Mouse (Mus musculus): ENCODE data around the gene Tnrc18.

The Tnrc18 gene

DNA sequence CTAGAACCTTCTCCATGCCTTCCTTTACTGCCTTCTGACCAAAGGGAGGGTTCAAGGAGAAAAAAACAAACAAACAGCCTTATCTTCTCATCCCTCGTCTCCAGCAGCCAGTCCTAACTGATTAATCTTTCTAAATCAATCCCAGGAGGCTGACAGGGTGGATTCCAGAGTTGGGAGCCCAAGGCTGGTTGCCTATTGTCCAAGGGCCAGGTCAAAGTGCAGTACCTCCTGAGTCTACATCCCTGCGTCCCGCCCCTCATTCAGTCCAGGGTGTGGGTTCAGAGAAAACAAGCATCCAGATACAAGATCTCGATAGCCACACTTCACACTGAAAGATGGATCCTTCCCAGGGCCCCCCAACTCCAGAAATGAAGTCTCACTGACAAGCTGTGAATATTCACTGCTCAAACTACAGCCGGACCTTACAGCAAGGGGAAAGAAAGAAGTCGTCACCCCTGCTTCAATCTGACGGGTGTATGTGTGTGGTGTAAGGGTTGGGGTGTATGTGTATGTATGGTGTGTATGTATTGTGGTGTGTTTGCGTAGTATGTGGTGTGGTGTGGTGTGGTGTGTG lies 5.5 kb downstream of the Tnrc18 start:
- DNase-seq (ENCODE audit: low read depth in 1 of 2, low spot score in 2 of 2), result no peak

DNA sequence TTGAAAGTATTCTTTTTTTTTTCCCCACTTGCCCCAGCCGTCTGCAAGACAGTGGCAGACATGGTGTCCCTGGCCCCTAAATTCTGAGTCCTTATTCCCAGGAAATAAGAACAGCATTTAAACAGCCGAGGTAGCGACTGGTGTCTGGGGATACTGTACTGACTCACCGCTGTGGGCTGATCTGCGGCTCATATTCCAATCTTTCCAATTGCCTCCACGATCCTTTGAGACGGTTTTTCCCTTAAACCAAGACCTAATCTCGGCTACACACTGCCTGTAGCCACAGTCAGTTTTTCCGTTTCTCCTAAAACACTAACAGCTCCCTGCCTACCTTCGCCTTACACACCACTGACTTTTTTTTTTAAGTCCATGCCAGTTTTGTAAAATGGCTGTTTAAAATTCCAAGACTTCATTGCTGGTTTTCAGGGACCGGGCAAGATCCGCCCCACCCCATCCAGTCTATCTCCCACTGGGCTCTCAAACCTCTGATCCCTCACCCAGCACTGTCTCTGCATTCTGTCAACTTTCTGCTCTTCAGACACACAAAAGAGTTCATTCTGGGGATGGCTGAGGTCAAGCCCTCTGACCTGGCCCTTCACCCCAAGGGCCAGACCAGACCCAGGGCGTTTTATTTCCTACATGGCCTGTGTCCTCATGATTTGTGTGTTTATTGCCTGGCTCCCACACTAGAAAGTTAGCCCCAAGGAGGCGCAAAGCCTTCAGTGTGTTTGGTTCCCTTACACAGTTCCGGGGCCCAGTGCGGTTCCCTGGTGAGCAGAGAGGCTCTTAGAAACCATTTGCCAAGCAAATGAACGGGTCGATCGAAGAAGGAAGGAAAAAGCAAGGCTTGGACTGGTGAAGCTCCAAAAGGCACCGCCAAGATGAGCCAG lies 6.5 kb downstream of the Tnrc18 start:
- no peak for DNase-seq (ENCODE audit: low read depth in 1 of 2, low spot score in 2 of 2)

DNA sequence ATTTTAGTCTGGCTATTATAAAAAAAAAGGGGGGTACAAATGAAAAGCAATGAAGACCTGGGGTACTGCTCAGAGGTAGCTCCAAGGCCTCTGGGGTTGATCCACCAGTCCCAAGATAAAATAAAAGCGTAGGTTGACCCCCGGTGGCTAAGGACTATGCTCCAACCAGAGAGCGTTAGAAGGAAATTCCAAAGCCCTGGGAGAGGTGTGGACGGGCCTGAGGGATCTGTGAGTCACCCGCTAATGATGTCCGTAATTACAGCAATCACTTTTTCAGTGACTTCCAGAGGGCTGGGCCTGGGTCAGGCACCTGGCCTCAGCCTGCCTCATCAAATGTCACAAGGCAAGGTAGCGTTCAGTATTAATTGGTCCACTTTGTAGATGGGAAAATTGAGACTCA lies 9.8 kb downstream of the Tnrc18 start:
- no peak for DNase-seq (ENCODE audit: low read depth in 1 of 2, low spot score in 2 of 2)

GRCm38 (mm10) chr5:142803746-142804145 lies 13.7 kb downstream of the Tnrc18 start:
- DNase-seq (ENCODE audit: low read depth in 1 of 2, low spot score in 2 of 2), result no peak

DNA sequence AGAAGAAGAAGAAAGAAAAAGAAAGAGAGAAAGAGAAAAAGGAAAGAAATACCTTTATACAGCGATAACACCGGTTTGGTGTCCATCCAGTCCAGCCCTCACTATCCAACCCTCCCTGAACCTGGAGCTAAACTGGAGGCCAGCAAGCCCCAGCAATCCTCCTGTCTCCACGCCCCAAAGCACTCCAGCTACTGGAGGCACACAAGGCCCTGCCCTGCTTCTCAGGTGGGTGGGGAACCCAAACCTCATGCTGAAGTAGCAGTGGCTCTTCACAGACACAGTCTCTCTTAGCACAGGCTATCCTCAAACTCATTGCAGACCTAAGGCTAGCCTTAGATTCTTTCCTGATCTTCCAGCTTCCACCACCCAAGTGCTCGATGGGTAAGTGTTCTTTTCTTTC lies 14.6 kb downstream of the Tnrc18 start:
- no peak for DNase-seq (ENCODE audit: low read depth in 1 of 2, low spot score in 2 of 2)

DNA sequence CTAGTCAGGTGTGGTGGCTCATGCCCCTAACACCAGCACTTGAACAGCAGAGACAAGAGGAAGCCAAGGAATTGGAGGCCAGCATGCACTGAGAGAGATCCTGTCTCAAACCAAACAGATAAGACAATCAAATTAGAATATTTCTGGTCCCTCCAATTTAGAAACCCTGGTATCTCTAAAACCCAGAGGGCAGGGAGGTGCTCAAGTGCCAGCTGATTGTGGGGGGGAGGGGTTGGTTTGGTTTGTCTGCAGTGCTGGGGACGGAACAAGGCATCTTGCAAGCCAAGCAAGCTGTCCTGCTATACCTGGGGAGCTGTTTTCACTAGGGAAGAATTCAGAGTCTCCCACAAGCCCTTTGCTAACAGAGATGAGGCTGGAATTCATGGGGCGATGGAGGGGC lies 15.5 kb downstream of the Tnrc18 start:
- no peak for DNase-seq (ENCODE audit: low read depth in 1 of 2, low spot score in 2 of 2)

GRCm38 (mm10) chr5:142800656-142801055 lies 16.8 kb downstream of the Tnrc18 start:
- no peak for DNase-seq (ENCODE audit: low read depth in 1 of 2, low spot score in 2 of 2)

DNA sequence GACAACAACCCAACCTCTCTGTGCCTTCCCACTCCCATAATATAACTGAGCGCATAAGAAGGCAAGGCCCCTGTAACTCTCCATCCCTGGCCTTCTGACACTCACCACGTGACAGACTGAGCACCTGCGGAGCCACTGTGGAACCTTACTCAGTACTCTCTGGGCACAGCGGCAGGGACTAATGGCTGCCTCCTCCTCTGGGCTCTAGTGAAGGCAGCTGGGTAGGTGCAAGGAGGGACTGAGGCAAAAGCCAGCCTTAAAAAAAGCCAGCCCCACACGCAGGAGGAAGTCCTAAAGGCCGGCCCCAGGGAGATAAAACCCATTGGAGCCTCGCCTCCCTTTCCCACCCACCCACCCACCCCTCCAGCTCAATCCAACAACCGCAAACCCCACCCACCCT lies 17.3 kb downstream of the Tnrc18 start:
- DNase-seq (ENCODE audit: low read depth in 1 of 2, low spot score in 2 of 2), result no peak

DNA sequence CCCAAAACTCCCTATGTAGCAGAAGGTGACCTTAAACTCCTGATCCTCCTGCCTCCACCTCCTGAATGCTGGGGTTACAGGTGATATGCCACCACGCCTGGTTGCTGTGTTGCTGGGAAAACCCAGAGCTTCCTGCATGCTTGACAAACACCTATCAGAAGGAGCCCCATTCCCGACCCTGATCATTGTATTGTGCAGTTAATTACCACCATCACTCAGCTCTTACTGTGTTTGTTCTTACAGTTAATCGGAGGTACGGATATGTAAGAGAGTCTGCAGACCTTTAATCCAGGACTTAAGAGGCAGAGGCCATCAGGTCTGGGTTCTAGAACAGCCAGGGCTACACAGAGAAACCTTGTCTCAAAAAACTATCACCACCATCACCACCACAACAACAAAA lies 18.2 kb downstream of the Tnrc18 start:
- no peak for DNase-seq (ENCODE audit: low read depth in 1 of 2, low spot score in 2 of 2)

- no peak for DNase-seq (ENCODE audit: low read depth in 1 of 2, low spot score in 2 of 2)
Observed at GRCm38 (mm10) chr5:142798190-142798589, 19.3 kb downstream of the Tnrc18 start.

- DNase-seq (ENCODE audit: low read depth in 1 of 2, low spot score in 2 of 2), result no peak
Observed at GRCm38 (mm10) chr5:142797620-142798019, 19.8 kb downstream of the Tnrc18 start.

GRCm38 (mm10) chr5:142796921-142797320 lies 20.5 kb downstream of the Tnrc18 start:
- DNase-seq (ENCODE audit: low read depth in 1 of 2, low spot score in 2 of 2), result no peak

DNA sequence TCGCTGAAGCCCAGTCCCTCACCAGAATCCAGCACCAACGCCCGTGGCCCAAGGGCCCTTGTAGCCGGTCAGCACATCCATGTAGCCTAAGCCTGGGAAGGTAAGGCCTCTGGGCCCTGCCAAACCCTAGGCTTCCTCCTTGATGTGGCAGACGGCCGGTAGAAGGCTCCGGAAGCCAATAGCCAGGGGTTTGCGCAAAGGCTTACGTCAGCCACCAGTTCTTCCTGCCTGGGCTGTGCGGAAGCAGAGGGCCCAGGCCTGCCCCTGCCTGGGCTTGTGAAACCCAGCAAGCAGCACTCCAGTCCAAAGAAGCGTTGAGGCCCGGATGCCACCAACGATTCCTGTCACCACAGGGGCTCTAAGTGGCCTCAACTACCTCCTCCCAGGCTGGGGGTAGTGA lies 22.9 kb downstream of the Tnrc18 start:
- DNase-seq (ENCODE audit: low read depth in 1 of 2, low spot score in 2 of 2), result peak; percentile 71 to 80

GRCm38 (mm10) chr5:142794161-142794560 lies 23.3 kb downstream of the Tnrc18 start:
- no peak for DNase-seq (ENCODE audit: low read depth in 1 of 2, low spot score in 2 of 2)

DNA sequence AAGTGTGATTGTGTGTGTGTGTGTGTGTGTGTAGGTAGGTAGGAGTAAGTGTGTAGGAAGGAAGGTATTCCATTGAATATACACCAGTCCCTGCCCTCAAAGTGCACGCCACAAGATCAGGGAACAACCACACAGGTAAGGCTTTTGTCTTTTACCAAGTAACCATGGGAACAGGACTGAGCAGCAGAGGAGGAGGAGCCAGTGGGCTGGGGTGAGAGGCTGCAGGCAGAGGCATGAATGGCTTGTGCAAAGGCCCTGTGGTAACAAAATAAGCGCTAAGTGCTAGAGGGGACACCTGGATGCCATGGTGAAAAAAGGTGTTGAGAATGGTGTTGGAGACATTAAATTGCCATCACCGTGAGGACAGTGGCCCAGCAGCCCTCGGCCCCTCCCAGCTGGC lies 24.9 kb downstream of the Tnrc18 start:
- no peak for DNase-seq (ENCODE audit: low read depth in 1 of 2, low spot score in 2 of 2)

GRCm38 (mm10) chr5:142788279-142788678 lies 29.2 kb downstream of the Tnrc18 start:
- DNase-seq (ENCODE audit: low read depth in 1 of 2, low spot score in 2 of 2), result no peak

DNA sequence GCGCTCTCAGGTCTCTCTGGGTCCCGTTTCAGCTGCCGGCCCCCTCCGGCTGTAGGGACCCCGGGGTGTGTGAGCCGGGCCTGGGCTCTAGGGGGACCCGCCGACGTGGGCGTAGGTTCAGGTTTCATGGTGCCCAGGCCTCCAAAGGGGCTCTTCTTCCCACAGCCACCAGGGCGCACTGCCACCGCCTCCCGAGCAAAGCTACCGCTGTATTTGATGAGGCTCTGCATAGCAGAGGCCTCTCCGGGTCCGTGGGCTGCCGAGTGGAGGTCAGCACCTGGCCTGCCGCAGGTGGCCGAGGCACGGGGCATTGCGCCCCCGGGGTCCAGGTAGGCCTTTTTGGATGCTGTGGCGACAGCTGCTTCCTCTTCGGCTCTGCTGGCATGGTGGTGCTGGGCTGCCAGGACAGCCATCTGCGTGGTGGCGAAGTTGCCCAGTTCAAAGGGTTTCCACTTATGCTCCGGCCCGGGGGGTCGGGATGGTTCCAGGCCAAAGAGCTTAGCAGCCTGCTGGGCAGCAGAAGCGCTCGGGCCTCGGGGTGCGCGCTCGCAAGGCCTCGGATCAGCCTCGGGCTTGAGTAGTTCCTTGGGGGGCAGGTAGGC lies 30.1 kb downstream of the Tnrc18 start:
- no peak for DNase-seq (ENCODE audit: low read depth in 1 of 2, low spot score in 2 of 2)

- no peak for DNase-seq (ENCODE audit: low read depth in 1 of 2, low spot score in 2 of 2)
Observed at GRCm38 (mm10) chr5:142786709-142787108, 30.8 kb downstream of the Tnrc18 start.

DNA sequence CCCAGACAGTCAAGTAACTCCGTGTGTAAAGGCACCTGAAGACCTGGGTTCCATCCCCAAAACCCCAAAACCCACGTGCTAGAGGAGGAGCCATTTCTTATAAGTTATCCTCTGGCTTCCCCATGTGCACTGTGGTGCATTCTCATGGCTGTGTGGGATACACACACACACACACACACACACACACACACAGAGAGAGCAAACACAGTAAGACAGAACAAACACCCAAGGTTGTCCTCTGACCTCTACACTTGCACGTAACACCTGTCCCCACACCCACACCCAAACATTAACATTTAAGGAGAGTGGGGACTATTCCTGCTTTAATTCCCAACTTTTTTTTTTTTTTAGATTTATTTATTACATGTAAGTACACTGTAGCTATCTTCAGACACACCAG lies 31.2 kb downstream of the Tnrc18 start:
- no peak for DNase-seq (ENCODE audit: low read depth in 1 of 2, low spot score in 2 of 2)

- DNase-seq (ENCODE audit: low read depth in 1 of 2, low spot score in 2 of 2), result no peak
Observed at GRCm38 (mm10) chr5:142783142-142783540, 34.3 kb downstream of the Tnrc18 start.

DNA sequence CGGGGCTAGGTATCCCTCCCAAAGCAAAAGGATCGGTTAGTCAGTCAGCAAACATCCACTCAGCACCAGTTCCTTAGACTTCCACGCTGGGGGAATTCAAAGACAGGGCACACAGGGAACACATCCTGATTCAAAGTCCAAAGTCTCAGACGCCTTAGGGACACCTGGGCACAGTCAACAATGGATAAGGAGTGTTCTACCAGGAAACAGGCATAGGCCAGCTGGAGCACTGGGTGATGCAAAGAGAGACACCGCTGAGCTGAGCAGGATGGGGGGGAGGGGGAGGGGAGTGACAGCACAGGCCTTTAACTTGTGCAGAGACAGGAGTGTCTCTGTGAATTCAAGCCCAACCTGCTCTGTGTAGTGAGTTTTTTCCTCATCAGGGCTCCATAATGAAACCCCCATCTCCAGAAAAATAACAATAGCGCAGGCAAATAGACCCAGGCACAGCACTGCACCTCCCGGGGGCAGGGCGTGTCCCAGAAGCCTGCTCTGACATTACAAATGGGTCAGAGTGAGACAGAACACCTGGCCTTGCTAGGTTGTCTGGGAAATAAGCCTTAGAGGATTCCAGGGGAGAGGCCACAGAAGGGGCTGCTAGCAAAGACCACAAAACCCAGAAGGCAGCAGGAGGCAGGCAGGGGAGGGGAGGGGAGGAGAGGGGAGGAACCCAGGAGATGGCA lies 34.9 kb downstream of the Tnrc18 start:
- no peak for DNase-seq (ENCODE audit: low read depth in 1 of 2, low spot score in 2 of 2)

GRCm38 (mm10) chr5:142780579-142780978 lies 36.9 kb downstream of the Tnrc18 start:
- no peak for DNase-seq (ENCODE audit: low read depth in 1 of 2, low spot score in 2 of 2)
